Mouse (Mus musculus): Measurements from ENCODE around the gene Angel2. TPM values are rescaled to one million over a fixed set of nuclear protein-coding genes. Genes with fewer than 3 reads are reported as not detected.

The Angel2 gene
- polyA plus RNA-seq, 2 experiments, result 11.8 to 15.3 TPM

DNA sequence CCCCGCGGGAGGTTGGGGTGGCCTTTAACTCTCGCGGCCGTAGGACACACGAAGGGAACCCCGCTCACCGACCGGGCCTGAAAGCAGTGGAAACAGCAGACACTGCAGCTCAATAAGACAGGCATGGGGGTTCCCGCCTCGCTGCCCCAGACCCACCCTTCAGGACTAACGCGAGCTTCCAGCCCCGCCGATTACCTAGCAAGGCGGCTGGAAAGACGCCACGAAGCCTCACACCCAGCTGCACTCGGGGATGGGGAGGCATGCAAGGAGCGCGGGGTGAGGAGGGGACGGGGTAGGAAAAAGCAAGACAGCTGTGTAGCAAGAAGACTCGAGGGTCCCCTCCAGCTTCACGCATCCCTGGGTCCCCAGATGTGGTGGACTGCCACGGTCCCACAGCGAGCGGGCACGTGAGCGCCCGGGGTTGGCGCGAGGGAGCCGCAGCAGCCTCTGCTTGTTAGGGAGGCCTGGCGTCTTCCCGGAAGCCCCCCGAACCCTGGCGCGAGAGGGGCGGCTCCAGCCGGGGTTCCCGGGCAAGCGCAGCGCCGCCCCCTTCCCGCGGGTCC is 53.7 kb downstream of the Angel2 start:
- Histone ChIP-seq H3K4me3 (ENCODE audit: insufficient read depth in 1 of 2, low read depth in 2 of 2, low read length in 2 of 2) (peak overlapping the region; percentile 8 to 48), H3K36me3 (replicated peaks; ENCODE audit: control insufficient read depth, insufficient read depth, low read depth) (no peaks in the 10 kb centered on the region), H3K9me3 (ENCODE audit: control insufficient read depth, low read length) (no peaks in the 10 kb centered on the region), H3K27me3 (ENCODE audit: control insufficient read depth, insufficient read depth, low read length) (peaks cover 43% of the 10 kb centered on the region), H3K4me2 (ENCODE audit: low read depth) (peak overlapping the region; percentile 61), H3K4me1 (replicated peaks; ENCODE audit: control insufficient read depth in 2 of 2, insufficient read depth in 2 of 2, low read length in 1 of 2) (no peaks in the 10 kb centered on the region), H3K27ac (no peak overlapping the region), H3K9ac (replicated peaks) (no peak overlapping the region)
- WGBS (ENCODE audit: insufficient replicate concordance), result 1% methylated on average over 44 of the region's 46 CpGs
- ATAC-seq (ENCODE audit: insufficient read depth), result no peak
- DNase-seq (ENCODE audit: low read depth in 3 of 3, low spot score in 3 of 3), result no peak
- no peak for TF ChIP-seq CTCF (IDR thresholded peaks at IDR 0.05; ENCODE audit: low read depth)
- TF ChIP-seq EP300 (IDR thresholded peaks at IDR 0.05; ENCODE audit: low read depth), result no peak

DNA sequence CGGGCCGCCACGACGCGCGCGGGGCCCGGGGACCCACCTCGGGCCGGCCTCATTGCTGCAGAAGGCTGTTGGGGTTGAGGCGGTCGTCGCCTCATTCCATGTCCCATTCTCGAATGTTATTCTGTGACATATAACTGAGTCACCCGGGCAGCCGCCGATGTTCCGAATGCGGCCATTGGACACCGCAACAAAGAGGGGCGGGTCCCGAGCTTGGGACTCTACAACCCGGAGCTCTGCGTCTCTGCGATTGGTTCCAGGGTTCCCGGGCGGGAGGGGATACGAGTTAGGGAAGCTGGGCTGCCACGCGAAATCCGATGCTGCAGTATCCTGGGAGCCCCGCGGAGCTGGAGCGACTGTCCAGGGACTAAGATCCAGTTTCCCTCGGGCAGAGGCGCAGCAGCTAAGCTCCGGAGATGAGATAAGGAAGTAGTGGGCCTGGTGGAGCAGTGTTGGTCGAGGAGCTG is 54.2 kb downstream of the Angel2 start, which contains the start of gene Vash2:
TSS of gene Vash2 (minus strand) at position 197 of the 464 bp plus-strand sequence.
- H3K4me2 ChIP-seq (ENCODE audit: low read depth), result peak within 1 kb of the TSS; percentile 61
- no peak for TF ChIP-seq CTCF (IDR thresholded peaks at IDR 0.05; ENCODE audit: low read depth)
- H3K4me1 ChIP-seq (replicated peaks; ENCODE audit: control insufficient read depth in 2 of 2, insufficient read depth in 2 of 2, low read length in 1 of 2), result no peaks in the 10 kb centered on the region
- H3K9me3 ChIP-seq (ENCODE audit: control insufficient read depth, low read length), result no peaks in the 10 kb centered on the region
- peak in 2 of 3 experiments; percentile 16 to 20 for DNase-seq (ENCODE audit: low read depth in 3 of 3, low spot score in 3 of 3)
- WGBS (ENCODE audit: insufficient replicate concordance), result under 1% methylated on average over 38 of the region's 38 CpGs
- H3K9ac ChIP-seq (replicated peaks), result no peak within 1 kb of the TSS
- H3K27ac ChIP-seq, result no peak within 1 kb of the TSS
- H3K27me3 ChIP-seq (ENCODE audit: control insufficient read depth, insufficient read depth, low read length), result peaks cover 43% of the 10 kb centered on the region
- no peaks in the 10 kb centered on the region for H3K36me3 ChIP-seq (replicated peaks; ENCODE audit: control insufficient read depth, insufficient read depth, low read depth)
- peak within 1 kb of the TSS; percentile 24 to 48 for H3K4me3 ChIP-seq (ENCODE audit: insufficient read depth in 1 of 2, low read depth in 2 of 2, low read length in 2 of 2)
- peak; percentile 58; the same call in 1 of the 2 replicates for ATAC-seq (ENCODE audit: insufficient read depth)

DNA sequence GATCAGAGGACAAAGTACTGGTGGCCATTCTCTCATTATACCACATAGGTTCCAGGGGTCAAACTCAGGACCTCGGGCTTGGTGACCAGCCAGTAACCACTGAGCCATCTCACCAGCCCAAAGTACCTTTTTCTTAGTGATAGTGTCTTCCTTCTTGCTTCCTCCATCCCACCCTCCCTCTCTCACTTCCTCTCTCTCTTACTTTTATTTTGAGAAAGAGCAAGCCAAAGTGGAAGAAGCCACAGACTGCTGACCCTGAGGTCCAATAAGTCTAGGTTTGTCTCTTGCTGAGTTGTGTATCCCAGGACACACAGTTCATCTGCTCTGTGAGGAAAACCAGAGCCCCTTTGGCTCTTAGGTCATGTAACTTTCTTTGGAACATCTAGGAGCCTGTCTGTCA is 55.6 kb downstream of the Angel2 start:
- Histone ChIP-seq H3K27ac (no peak overlapping the region), H3K36me3 (replicated peaks; ENCODE audit: control insufficient read depth, insufficient read depth, low read depth) (no peaks in the 10 kb centered on the region), H3K4me2 (ENCODE audit: low read depth) (no peak overlapping the region), H3K27me3 (ENCODE audit: control insufficient read depth, insufficient read depth, low read length) (peaks cover 39% of the 10 kb centered on the region), H3K4me1 (replicated peaks; ENCODE audit: control insufficient read depth in 2 of 2, insufficient read depth in 2 of 2, low read length in 1 of 2) (no peaks in the 10 kb centered on the region), H3K4me3 (ENCODE audit: insufficient read depth in 1 of 2, low read depth in 2 of 2, low read length in 2 of 2) (no peak overlapping the region), H3K9me3 (ENCODE audit: control insufficient read depth, low read length) (no peaks in the 10 kb centered on the region), H3K9ac (replicated peaks) (no peak overlapping the region)
- 58% methylated on average over 1 of the region's 1 CpGs for WGBS (ENCODE audit: insufficient replicate concordance)
- no peak for TF ChIP-seq CTCF (IDR thresholded peaks at IDR 0.05; ENCODE audit: low read depth)
- DNase-seq (ENCODE audit: low read depth in 3 of 3, low spot score in 3 of 3) (no peak), ATAC-seq (ENCODE audit: insufficient read depth) (no peak)

DNA sequence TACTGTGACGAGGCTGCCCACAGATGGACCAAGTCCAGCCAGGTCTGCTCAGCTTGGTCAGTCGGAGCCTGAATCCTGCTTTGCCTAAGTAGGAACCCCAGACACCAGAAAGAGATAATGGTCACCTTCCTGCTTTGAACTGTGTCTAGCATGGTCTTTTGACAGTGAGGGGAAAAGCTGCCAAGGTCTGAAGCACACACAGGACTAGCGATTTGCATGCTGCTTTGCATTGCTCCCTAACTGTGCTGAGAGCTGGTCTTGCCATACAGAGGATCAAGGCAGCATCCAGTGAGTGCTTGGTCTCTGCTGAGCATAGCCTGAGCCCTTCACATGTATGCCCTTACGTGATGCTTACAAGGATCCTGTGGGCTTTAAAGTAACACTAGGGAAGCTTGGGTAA is 56.5 kb downstream of the Angel2 start:
- Histone ChIP-seq H3K9ac (replicated peaks) (no peak overlapping the region), H3K4me2 (ENCODE audit: low read depth) (no peak overlapping the region), H3K4me1 (replicated peaks; ENCODE audit: control insufficient read depth in 2 of 2, insufficient read depth in 2 of 2, low read length in 1 of 2) (no peaks in the 10 kb centered on the region), H3K27me3 (ENCODE audit: control insufficient read depth, insufficient read depth, low read length) (peaks cover 38% of the 10 kb centered on the region), H3K9me3 (ENCODE audit: control insufficient read depth, low read length) (no peaks in the 10 kb centered on the region), H3K36me3 (replicated peaks; ENCODE audit: control insufficient read depth, insufficient read depth, low read depth) (no peaks in the 10 kb centered on the region), H3K27ac (no peak overlapping the region), H3K4me3 (ENCODE audit: insufficient read depth in 1 of 2, low read depth in 2 of 2, low read length in 2 of 2) (no peak overlapping the region)
- DNase-seq (ENCODE audit: low read depth in 3 of 3, low spot score in 3 of 3), result no peak
- no peak for ATAC-seq (ENCODE audit: insufficient read depth)
- 63% methylated on average over 4 of the region's 4 CpGs for WGBS (ENCODE audit: insufficient replicate concordance)
- no peak for TF ChIP-seq EP300 (IDR thresholded peaks at IDR 0.05; ENCODE audit: low read depth)
- TF ChIP-seq CTCF (IDR thresholded peaks at IDR 0.05; ENCODE audit: low read depth), result no peak

DNA sequence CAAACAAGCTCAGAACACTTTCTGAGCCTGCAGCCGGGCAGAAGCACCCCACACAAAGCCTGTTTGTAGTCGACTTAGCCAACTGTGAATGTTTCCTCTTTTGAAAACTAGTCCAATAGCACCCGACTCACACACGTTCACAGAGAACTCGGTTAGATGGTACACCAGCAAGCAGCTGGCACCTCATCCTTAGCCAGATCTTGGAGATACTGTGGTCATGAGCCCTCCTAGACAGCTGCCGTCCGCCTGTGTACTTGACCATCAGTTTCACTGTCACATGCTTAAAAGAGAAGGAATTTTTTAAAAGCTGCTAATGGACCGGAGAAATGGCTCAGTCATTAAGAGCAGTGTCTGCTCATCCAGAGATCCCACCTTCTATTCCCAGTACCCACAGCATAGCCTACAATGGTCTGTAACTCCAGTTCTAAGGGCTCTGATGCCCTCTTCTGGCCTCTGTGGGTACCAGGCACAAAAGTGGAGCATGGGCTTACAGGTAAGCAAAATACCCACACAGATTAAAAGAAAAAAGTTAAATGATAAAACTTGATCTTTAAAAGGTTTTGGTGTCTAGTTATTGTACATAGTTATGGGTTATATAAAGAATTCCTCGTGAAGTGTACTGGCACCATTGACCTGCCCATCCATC is 64.6 kb downstream of the Angel2 start:
- TF ChIP-seq EP300 (IDR thresholded peaks at IDR 0.05; ENCODE audit: low read depth) (no peak), CTCF (IDR thresholded peaks at IDR 0.05; ENCODE audit: low read depth) (peak; percentile 42)
- Histone ChIP-seq H3K4me3 (ENCODE audit: insufficient read depth in 1 of 2, low read depth in 2 of 2, low read length in 2 of 2) (no peak overlapping the region), H3K9ac (replicated peaks) (no peak overlapping the region), H3K36me3 (replicated peaks; ENCODE audit: control insufficient read depth, insufficient read depth, low read depth) (no peaks in the 10 kb centered on the region), H3K27ac (no peak overlapping the region), H3K4me2 (ENCODE audit: low read depth) (no peak overlapping the region), H3K9me3 (ENCODE audit: control insufficient read depth, low read length) (no peaks in the 10 kb centered on the region), H3K4me1 (replicated peaks; ENCODE audit: control insufficient read depth in 2 of 2, insufficient read depth in 2 of 2, low read length in 1 of 2) (no peaks in the 10 kb centered on the region), H3K27me3 (ENCODE audit: control insufficient read depth, insufficient read depth, low read length) (no peaks in the 10 kb centered on the region)
- DNase-seq (ENCODE audit: low read depth in 3 of 3, low spot score in 3 of 3) (no peak), ATAC-seq (ENCODE audit: insufficient read depth) (no peak)
- 60% methylated on average over 9 of the region's 9 CpGs for WGBS (ENCODE audit: insufficient replicate concordance)
